Mouse (Mus musculus) MEL (cell line): Measurements from ENCODE around the gene Tbccd1.
A peak's percentile ranks its signal among the peaks of the same experiment; 100 is the strongest.

Experiments
- CTCF ChIP-seq, 3 experiments: IDR thresholded peaks in 2 of 3; conservative IDR thresholded peaks in 1 of 3; 2 replicates each; pipeline ENCODE4 v1.5.1; 2011 to 2012; ENCODE audit warnings: low read length in 3 of 3, low read depth in 2 of 3, mild to moderate bottlenecking in 2 of 3, improper control_type of control experiment in 1 of 3, inconsistent platforms in 1 of 3, mixed read lengths in 1 of 3, moderate library complexity in 1 of 3; ENCODE audit not compliant: control insufficient read depth in 1 of 3, insufficient read depth in 1 of 3, poor library complexity in 1 of 3, severe bottlenecking in 1 of 3
- GATA1 ChIP-seq: IDR thresholded peaks from 2 replicates; pipeline ENCODE4 v1.6.1; 2011; ENCODE audit warnings: low read depth, low read length, improper control_type of control experiment
- HCFC1 ChIP-seq: IDR thresholded peaks from 2 replicates; pipeline ENCODE4 v1.6.1; 2012; ENCODE audit warnings: low read depth, mild to moderate bottlenecking, inconsistent platforms, low read length, improper control_type of control experiment, moderate library complexity
- MEF2A ChIP-seq: IDR thresholded peaks from 2 replicates; pipeline ENCODE4 v1.6.1; 2014; ENCODE audit warnings: low read depth, mild to moderate bottlenecking, inconsistent platforms, low read length, improper control_type of control experiment; ENCODE audit not compliant: poor library complexity, insufficient replicate concordance, severe bottlenecking; ENCODE audit errors: extremely low read depth
- POLR2A ChIP-seq, 2 experiments: IDR thresholded peaks; 2 replicates each; pipeline ENCODE4 v1.6.1; 2011 to 2012; ENCODE audit warnings: low read length in 2 of 2, mild to moderate bottlenecking in 2 of 2, control low read depth in 1 of 2, improper control_type of control experiment in 1 of 2, low read depth in 1 of 2, moderate library complexity in 1 of 2; ENCODE audit not compliant: control insufficient read depth in 1 of 2, insufficient read depth in 1 of 2, poor library complexity in 1 of 2
- TAL1 ChIP-seq: IDR thresholded peaks from 2 replicates; pipeline ENCODE4 v1.6.1; 2012; ENCODE audit warnings: mild to moderate bottlenecking, inconsistent platforms, low read length, moderate library complexity, mixed read lengths
- TCF12 ChIP-seq: IDR thresholded peaks from 2 replicates; pipeline ENCODE4 v1.6.1; 2014; ENCODE audit warnings: low read depth, mild to moderate bottlenecking, inconsistent platforms, low read length, improper control_type of control experiment, moderate library complexity
- USF1 ChIP-seq: IDR thresholded peaks from 2 replicates; pipeline ENCODE4 v1.6.1; 2014; ENCODE audit warnings: low read depth, mild to moderate bottlenecking, inconsistent platforms, low read length, improper control_type of control experiment, moderate library complexity
- USF2 ChIP-seq, 2 experiments: IDR thresholded peaks; 2 replicates each; pipeline ENCODE4 v1.6.1; 2011 to 2012; ENCODE audit warnings: improper control_type of control experiment in 2 of 2, low read length in 2 of 2, borderline replicate concordance in 1 of 2, inconsistent platforms in 1 of 2, low read depth in 1 of 2, mild to moderate bottlenecking in 1 of 2; ENCODE audit not compliant: insufficient read depth in 1 of 2
- ZKSCAN1 ChIP-seq: IDR thresholded peaks from 2 replicates; pipeline ENCODE4 v1.6.1; 2012; ENCODE audit warnings: low read depth, mild to moderate bottlenecking, inconsistent platforms, low read length, improper control_type of control experiment, moderate library complexity
- ZMIZ1 ChIP-seq: IDR thresholded peaks from 2 replicates; pipeline ENCODE4 v1.6.1; 2012; ENCODE audit warnings: low read depth, mild to moderate bottlenecking, inconsistent platforms, low read length, improper control_type of control experiment, moderate library complexity

- TF ChIP-seq TCF12: no peak
- no peak for TF ChIP-seq ZKSCAN1
- TF ChIP-seq POLR2A (IDR thresholded peaks at IDR 0.05; ENCODE audit: control insufficient read depth in 1 of 2, insufficient read depth in 1 of 2, low read depth in 1 of 2, low read length in 2 of 2, poor library complexity in 1 of 2): no peak
- TF ChIP-seq USF1: no peak
- TF ChIP-seq HCFC1: no peak
- no peak for TF ChIP-seq GATA1
- no peak for TF ChIP-seq USF2 (IDR thresholded peaks at IDR 0.05; ENCODE audit: borderline replicate concordance in 1 of 2, insufficient read depth in 1 of 2, low read depth in 1 of 2, low read length in 2 of 2)
- TF ChIP-seq MEF2A: no peak
- TF ChIP-seq TAL1: no peak
- TF ChIP-seq CTCF (IDR thresholded peaks at IDR 0.05 in 2 of 3, conservative IDR thresholded peaks at IDR 0.05 in 1 of 3; ENCODE audit: control insufficient read depth in 1 of 3, insufficient read depth in 1 of 3, low read depth in 2 of 3, low read length in 3 of 3, poor library complexity in 1 of 3, severe bottlenecking in 1 of 3): peak; percentile 46 to 82 (median 62)
- TF ChIP-seq ZMIZ1: no peak
These were observed 49.9 kb downstream of the Tbccd1 start for GRCm38 (mm10) chr16:22807468-22808070.
